In the genomic region with DNA sequence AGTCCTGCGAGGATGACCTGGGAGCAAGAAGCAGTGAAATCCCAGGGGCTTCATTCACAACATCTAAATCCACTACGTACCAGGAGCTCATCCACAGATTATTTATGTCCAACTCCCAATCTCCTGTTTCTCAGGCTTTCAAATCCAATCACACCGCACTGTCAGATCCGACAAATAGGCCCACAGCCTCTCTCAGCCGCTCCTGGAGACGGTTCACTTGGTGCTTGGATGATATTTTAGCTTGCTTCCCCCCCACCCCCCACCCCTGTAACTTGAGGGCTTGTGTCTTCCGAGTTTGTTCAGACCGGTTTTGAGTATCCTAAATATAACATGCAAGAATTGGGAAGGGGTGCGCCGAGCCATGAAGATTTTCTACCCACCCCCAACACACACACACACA, we compare ENCODE assay signal across 24 mouse cellular contexts.
DNase-seq lines count a peak whose midpoint lies in the region; ATAC-seq lines count a peak whose summit lies in the region.
"Had no signal": no experiment of that assay in that cellular context is flagged by ENCODE, and none has a peak within 500 bp of the region (broad histone marks: within the 10 kb centered on the region; RNA-seq: fewer than 3 reads in every experiment).

No protein-coding gene starts in this region.

- WGBS in heart, embryonic 12.5 days = 69% methylated on average over 10 of the region's 10 CpGs
- WGBS in heart, embryonic 15.5 days = 43% methylated on average over 10 of the region's 10 CpGs
- 67% methylated on average over 10 of the region's 10 CpGs for WGBS in heart, embryonic 11.5 days (ENCODE audit: insufficient replicate concordance)
- WGBS in lung, embryonic 15.5 days = 46% methylated on average over 10 of the region's 10 CpGs

- ATAC-seq in heart, embryonic 12.5 days (ENCODE audit: insufficient number of reproducible peaks, low FRiP score) = no peak
- ATAC-seq in heart, embryonic 15.5 days (replicated peaks; ENCODE audit: insufficient number of reproducible peaks, insufficient read depth, low FRiP score, low read depth) = no peak
- no peak for ATAC-seq in heart, embryonic 11.5 days (replicated peaks; ENCODE audit: insufficient number of reproducible peaks, low FRiP score, low TSS enrichment)
- no peak for ATAC-seq in lung, embryonic 15.5 days (ENCODE audit: borderline replicate concordance, extremely low read depth, low FRiP score, low TSS enrichment)
- ATAC-seq: forebrain, embryonic 13.5 days; forebrain, embryonic 16.5 days; hindbrain, postnatal 0 days; inflammation-experienced regulatory T-cells, adult 6 months; intestine, embryonic 16.5 days; Patski had no signal

- H3K27ac ChIP-seq in heart, embryonic 12.5 days (ENCODE audit: poor library complexity, severe bottlenecking) = no peak overlapping the region
- peak overlapping the region; percentile 38 for H3K27ac ChIP-seq in heart, embryonic 15.5 days
- H3K27ac ChIP-seq in heart, embryonic 11.5 days (ENCODE audit: low read depth, low read length) = no peak overlapping the region
- peak overlapping the region; percentile 66 for H3K27ac ChIP-seq in lung, embryonic 15.5 days
- H3K27ac ChIP-seq: forebrain, embryonic 10.5 days; forebrain, embryonic 13.5 days; hindbrain, embryonic 14.5 days; hindbrain, postnatal 0 days had no signal

- no peaks in the 10 kb centered on the region for H3K27me3 ChIP-seq in heart, embryonic 12.5 days (replicated peaks)
- no peaks in the 10 kb centered on the region for H3K27me3 ChIP-seq in heart, embryonic 15.5 days
- H3K27me3 ChIP-seq in heart, embryonic 11.5 days (ENCODE audit: control insufficient read depth, insufficient read depth, low read length) = no peaks in the 10 kb centered on the region
- H3K27me3 ChIP-seq in lung, embryonic 15.5 days = no peaks in the 10 kb centered on the region
- H3K27me3 ChIP-seq: CH12.LX; forebrain, embryonic 13.5 days; Patski had no signal

- peaks cover 17% of the 10 kb centered on the region for H3K4me1 ChIP-seq in heart, embryonic 12.5 days (replicated peaks)
- H3K4me1 ChIP-seq in heart, embryonic 15.5 days (replicated peaks) = peaks cover 9% of the 10 kb centered on the region
- H3K4me1 ChIP-seq in heart, embryonic 11.5 days (ENCODE audit: control insufficient read depth, insufficient read depth, low read length) = no peaks in the 10 kb centered on the region
- H3K4me1 ChIP-seq in lung, embryonic 15.5 days = peaks cover 23% of the 10 kb centered on the region

- peaks cover 7% of the 10 kb centered on the region for H3K9me3 ChIP-seq in heart, embryonic 12.5 days (replicated peaks)
- H3K9me3 ChIP-seq in heart, embryonic 15.5 days (replicated peaks) = no peaks in the 10 kb centered on the region
- H3K9me3 ChIP-seq in heart, embryonic 11.5 days (replicated peaks; ENCODE audit: control insufficient read depth, low read length) = no peaks in the 10 kb centered on the region
- H3K9me3 ChIP-seq in lung, embryonic 15.5 days = no peaks in the 10 kb centered on the region

- no peak overlapping the region for H3K9ac ChIP-seq in heart, embryonic 12.5 days
- H3K9ac ChIP-seq in heart, embryonic 15.5 days = no peak overlapping the region
- no peak overlapping the region for H3K9ac ChIP-seq in heart, embryonic 11.5 days (ENCODE audit: low read depth, low read length)
- H3K9ac ChIP-seq in lung, embryonic 15.5 days = no peak overlapping the region
- H3K9ac ChIP-seq: forebrain, embryonic 13.5 days; hindbrain, embryonic 14.5 days had no signal

- H3K4me3 ChIP-seq in heart, embryonic 12.5 days = no peak overlapping the region
- H3K4me3 ChIP-seq in heart, embryonic 15.5 days = no peak overlapping the region
- H3K4me3 ChIP-seq in heart, embryonic 11.5 days (ENCODE audit: low read depth, low read length) = no peak overlapping the region
- H3K4me3 ChIP-seq in lung, embryonic 15.5 days = no peak overlapping the region
- H3K4me3 ChIP-seq: forebrain, embryonic 10.5 days; forebrain, embryonic 13.5 days had no signal

- no peaks in the 10 kb centered on the region for H3K36me3 ChIP-seq in heart, embryonic 12.5 days
- no peaks in the 10 kb centered on the region for H3K36me3 ChIP-seq in heart, embryonic 15.5 days
- H3K36me3 ChIP-seq in heart, embryonic 11.5 days (ENCODE audit: control insufficient read depth, insufficient read depth, low read length) = no peaks in the 10 kb centered on the region
- H3K36me3 ChIP-seq in lung, embryonic 15.5 days = no peaks in the 10 kb centered on the region
- H3K36me3 ChIP-seq: G1E had no signal

- H3K4me2 ChIP-seq in heart, embryonic 12.5 days = peak overlapping the region; percentile 54
- no peak overlapping the region for H3K4me2 ChIP-seq in heart, embryonic 15.5 days
- H3K4me2 ChIP-seq in heart, embryonic 11.5 days = no peak overlapping the region
- H3K4me2 ChIP-seq in lung, embryonic 15.5 days = peak overlapping the region; percentile 27; the same call in 1 of the 2 replicates
- H3K4me2 ChIP-seq: forebrain, embryonic 13.5 days; hindbrain, embryonic 14.5 days had no signal

- DNase-seq in heart, postnatal 4 days = no peak
- DNase-seq in lung, postnatal 4 days = no peak
- DNase-seq: adrenal gland, postnatal 10 days; adrenal gland, postnatal 36 days; B cell, adult 2 months; cerebellum, adult 18-20 months; cerebellum, adult 9-10 months; gastrocnemius, postnatal 10 days; gastrocnemius, postnatal 36 days; kidney, adult 18-20 months had no signal

Comparison
In these comparisons a context has a peak if more than half of its experiments do, and no peak if none do; other contexts are left out.
1. H3K27ac ChIP-seq: peak in heart, embryonic 15.5 days (single experiment) and lung, embryonic 15.5 days (single experiment); none in heart, embryonic 12.5 days (single experiment) and heart, embryonic 11.5 days (single experiment).
2. H3K4me2 ChIP-seq: peak in heart, embryonic 12.5 days (single experiment) and lung, embryonic 15.5 days (single experiment); none in heart, embryonic 15.5 days (single experiment) and heart, embryonic 11.5 days (single experiment).